Mouse (Mus musculus) liver, postnatal 0 days (tissue): Measurements from ENCODE around the gene Cpa2.

Experiments used
- CTCF ChIP-seq: sonication (generic); IDR thresholded peaks from 2 replicates; pipeline ENCODE4 v1.5.1; 2016; ENCODE audit warnings: antibody characterized with exemption, low read depth
- EP300 ChIP-seq: IDR thresholded peaks from 2 replicates; pipeline ENCODE4 v1.6.1; 2016; ENCODE audit warnings: antibody characterized with exemption, low read depth, mild to moderate bottlenecking

DNA sequence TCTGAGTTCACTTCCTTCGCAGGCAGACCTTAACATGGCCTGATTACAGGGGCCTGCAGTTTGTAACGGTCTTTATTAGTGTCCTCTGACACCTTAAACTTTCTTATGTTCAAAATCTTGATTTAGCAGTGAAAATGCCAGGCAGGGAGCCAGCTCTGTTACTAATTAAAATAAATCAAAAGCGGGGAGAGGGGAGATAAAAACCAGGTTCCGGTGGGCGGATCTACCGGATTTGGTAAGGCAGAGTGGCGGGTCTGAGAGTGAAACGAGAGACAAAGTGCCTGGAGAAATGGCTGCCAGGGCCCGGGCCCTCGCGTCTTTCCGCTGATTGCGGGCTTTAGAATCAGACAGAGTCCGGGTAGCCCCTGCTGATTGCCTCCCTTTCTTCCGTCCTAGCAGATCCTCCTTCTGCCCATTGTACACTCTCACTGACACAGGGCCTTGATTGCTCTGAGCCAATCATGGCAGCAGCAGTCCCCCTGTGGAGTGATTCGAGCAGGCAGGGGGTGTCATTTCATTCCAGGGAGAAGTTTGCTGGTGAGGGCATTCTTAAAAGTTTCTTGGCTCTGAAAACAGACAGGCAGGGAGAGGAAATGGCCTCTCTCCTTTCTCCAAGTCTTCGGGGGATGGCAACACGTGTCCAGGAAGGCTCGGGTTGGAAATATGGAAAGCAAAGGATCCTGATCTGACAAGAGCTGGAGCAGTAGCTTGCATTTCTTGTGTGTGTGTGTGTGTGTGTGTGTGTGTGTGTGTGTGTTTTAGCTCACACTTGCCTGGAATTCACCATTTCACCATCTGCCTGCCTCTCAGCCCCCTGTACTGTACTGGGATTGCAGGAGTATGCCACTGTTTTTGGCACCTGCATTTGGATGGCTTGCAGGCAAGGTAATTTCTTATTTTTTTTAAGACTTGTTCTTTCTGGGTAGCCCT is 14.5 kb upstream of the Cpa2 start:
- no peak for TF ChIP-seq EP300
- TF ChIP-seq CTCF, result no peak
